Mouse (Mus musculus) spleen, adult 2 months (tissue): ENCODE data around the gene Abcg2.

Experiments used
- CTCF ChIP-seq: fragments of 200-500 bp; IDR thresholded peaks from 2 replicates; pipeline ENCODE4 v1.5.1; 2011; ENCODE audit warnings: mild to moderate bottlenecking, inconsistent platforms; ENCODE audit not compliant: insufficient read depth, insufficient read length, insufficient replicate concordance; ENCODE audit errors: extremely low read depth
- POLR2A ChIP-seq: fragments of 200-500 bp; IDR thresholded peaks from 2 replicates; pipeline ENCODE4 v1.6.1; 2011; ENCODE audit warnings: low read depth, low read length, inconsistent platforms

GRCm38 (mm10) chr6:58606642-58607041 lies 22.3 kb downstream of the Abcg2 start:
- no peak for TF ChIP-seq CTCF
- no peak for TF ChIP-seq POLR2A
